Mouse (Mus musculus): ENCODE results near the gene Pign. TPM values are rescaled to one million over a fixed set of nuclear protein-coding genes. Genes with fewer than 3 reads are reported as not detected.

Pign gene
- 47.8 and 57.1 TPM in 2 replicates for polyA plus RNA-seq (2012; rRNA removed)

- no peaks in the 10 kb centered on the region for H3K36me3 ChIP-seq (ENCODE audit: control insufficient read depth, insufficient read depth, low read length)
- no peaks in the 10 kb centered on the region for H3K4me1 ChIP-seq (ENCODE audit: control insufficient read depth, insufficient read depth, low read length)
- no peak for TF ChIP-seq CTCF (IDR thresholded peaks at IDR 0.05; ENCODE audit: control insufficient read depth, insufficient read depth, insufficient replicate concordance, low read depth, low read length)
- peak; percentile 91 for TF ChIP-seq POLR2A (IDR thresholded peaks at IDR 0.05; ENCODE audit: control insufficient read depth, low read depth, low read length)
- H3K27me3 ChIP-seq (ENCODE audit: control insufficient read depth, insufficient read depth, low read length): no peaks in the 10 kb centered on the region
- peak within 1 kb of the TSS; percentile 97 for H3K4me3 ChIP-seq (ENCODE audit: control insufficient read depth, low read depth, low read length)
- H3K27ac ChIP-seq (ENCODE audit: control insufficient read depth, insufficient read depth, low read depth, low read length): peak within 1 kb of the TSS; percentile 89
Measured at GRCm38 (mm10) chr1:105663171-105663961, at the start of gene Pign, which contains the start of gene Relch. Gene Pign, minus strand, starts transcription at chr1:105663677. Gene Relch, plus strand, starts transcription at chr1:105663861.

GRCm38 (mm10) chr1:105712822-105713221 lies 49.3 kb upstream of the Pign start:
- no peak for TF ChIP-seq POLR2A (IDR thresholded peaks at IDR 0.05; ENCODE audit: control insufficient read depth, low read depth, low read length)
- no peak for TF ChIP-seq CTCF (IDR thresholded peaks at IDR 0.05; ENCODE audit: control insufficient read depth, insufficient read depth, insufficient replicate concordance, low read depth, low read length)
- Histone ChIP-seq H3K4me3 (ENCODE audit: control insufficient read depth, low read depth, low read length) (no peak overlapping the region), H3K4me1 (ENCODE audit: control insufficient read depth, insufficient read depth, low read length) (no peaks in the 10 kb centered on the region), H3K27ac (ENCODE audit: control insufficient read depth, insufficient read depth, low read depth, low read length) (no peak overlapping the region), H3K27me3 (ENCODE audit: control insufficient read depth, insufficient read depth, low read length) (no peaks in the 10 kb centered on the region), H3K36me3 (ENCODE audit: control insufficient read depth, insufficient read depth, low read length) (peaks cover 2% of the 10 kb centered on the region; the same call in 1 of the 2 replicates)

DNA sequence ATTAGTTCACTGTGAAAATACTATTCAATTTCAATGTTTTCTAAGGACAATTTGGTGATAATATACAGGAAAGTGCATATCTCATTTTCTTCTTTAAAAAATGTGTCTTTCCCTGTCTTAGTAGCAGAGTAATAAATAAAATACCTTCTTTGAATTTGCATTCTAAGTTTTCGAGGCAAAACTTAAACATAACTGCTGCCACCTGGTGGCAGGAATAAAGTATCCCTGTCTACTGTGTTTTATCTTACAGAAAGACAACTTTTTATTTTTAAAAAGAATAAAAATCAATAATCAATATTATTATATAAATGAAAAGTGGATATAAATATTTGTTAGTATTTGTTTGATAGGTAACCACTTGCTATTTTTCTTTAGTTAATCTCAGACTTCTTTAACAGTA lies 47.8 kb upstream of the Pign start:
- Histone ChIP-seq H3K27me3 (ENCODE audit: control insufficient read depth, insufficient read depth, low read length) (no peaks in the 10 kb centered on the region), H3K4me1 (ENCODE audit: control insufficient read depth, insufficient read depth, low read length) (no peaks in the 10 kb centered on the region), H3K4me3 (ENCODE audit: control insufficient read depth, low read depth, low read length) (no peak overlapping the region), H3K27ac (ENCODE audit: control insufficient read depth, insufficient read depth, low read depth, low read length) (no peak overlapping the region), H3K36me3 (ENCODE audit: control insufficient read depth, insufficient read depth, low read length) (peaks cover 2% of the 10 kb centered on the region; the same call in 1 of the 2 replicates)
- TF ChIP-seq POLR2A (IDR thresholded peaks at IDR 0.05; ENCODE audit: control insufficient read depth, low read depth, low read length) (no peak), CTCF (IDR thresholded peaks at IDR 0.05; ENCODE audit: control insufficient read depth, insufficient read depth, insufficient replicate concordance, low read depth, low read length) (no peak)

DNA sequence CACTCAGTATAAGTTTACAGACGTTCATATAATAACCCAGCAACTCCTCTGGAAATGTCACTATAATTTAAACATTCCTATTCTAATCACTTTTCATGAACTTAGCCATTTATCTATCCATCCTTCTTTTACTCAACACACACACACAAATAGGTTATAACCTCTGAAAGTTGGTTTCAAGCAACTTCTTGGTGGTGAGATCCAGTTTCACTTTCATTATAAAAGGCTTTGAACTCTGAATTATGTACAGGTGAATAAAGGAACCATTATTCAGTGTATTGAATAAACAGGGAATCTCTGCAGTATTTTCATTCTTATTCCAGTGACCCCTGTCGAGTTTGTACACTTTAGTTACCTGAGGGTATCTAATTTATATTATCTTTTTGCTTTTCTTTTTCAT lies 45.9 kb upstream of the Pign start:
- Histone ChIP-seq H3K4me1 (ENCODE audit: control insufficient read depth, insufficient read depth, low read length) (no peaks in the 10 kb centered on the region), H3K36me3 (ENCODE audit: control insufficient read depth, insufficient read depth, low read length) (peaks cover 2% of the 10 kb centered on the region; the same call in 1 of the 2 replicates), H3K27ac (ENCODE audit: control insufficient read depth, insufficient read depth, low read depth, low read length) (no peak overlapping the region), H3K27me3 (ENCODE audit: control insufficient read depth, insufficient read depth, low read length) (no peaks in the 10 kb centered on the region), H3K4me3 (ENCODE audit: control insufficient read depth, low read depth, low read length) (no peak overlapping the region)
- TF ChIP-seq POLR2A (IDR thresholded peaks at IDR 0.05; ENCODE audit: control insufficient read depth, low read depth, low read length) (no peak), CTCF (IDR thresholded peaks at IDR 0.05; ENCODE audit: control insufficient read depth, insufficient read depth, insufficient replicate concordance, low read depth, low read length) (no peak)

DNA sequence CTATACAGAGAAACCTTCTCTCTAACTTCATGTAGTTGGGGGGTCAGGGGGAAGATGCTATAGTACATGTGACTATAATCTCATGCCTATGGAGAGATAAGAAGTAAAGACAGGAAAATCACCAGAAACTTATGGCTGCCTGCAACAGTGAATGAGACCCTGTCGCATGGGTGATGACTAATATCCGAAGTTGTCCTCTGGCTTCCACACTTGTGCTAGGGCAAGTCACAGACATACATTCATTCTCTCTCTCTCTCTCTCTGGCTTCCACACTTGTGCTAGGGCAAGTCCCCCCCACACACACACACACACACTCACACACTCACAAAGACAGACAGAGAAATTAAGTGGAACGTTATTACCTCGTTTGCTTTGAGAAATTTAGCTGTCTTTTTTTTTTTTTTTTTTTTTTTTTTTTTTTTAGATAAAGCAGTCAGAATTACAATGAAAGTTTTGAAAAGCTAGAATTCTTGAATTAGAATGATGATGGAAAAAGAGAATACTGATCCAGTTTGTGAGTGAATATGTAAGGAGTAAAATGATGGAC lies 37.6 kb upstream of the Pign start:
- TF ChIP-seq POLR2A (IDR thresholded peaks at IDR 0.05; ENCODE audit: control insufficient read depth, low read depth, low read length) (no peak), CTCF (IDR thresholded peaks at IDR 0.05; ENCODE audit: control insufficient read depth, insufficient read depth, insufficient replicate concordance, low read depth, low read length) (no peak)
- Histone ChIP-seq H3K36me3 (ENCODE audit: control insufficient read depth, insufficient read depth, low read length) (peaks cover 1% of the 10 kb centered on the region; the same call in 1 of the 2 replicates), H3K4me3 (ENCODE audit: control insufficient read depth, low read depth, low read length) (no peak overlapping the region), H3K27ac (ENCODE audit: control insufficient read depth, insufficient read depth, low read depth, low read length) (no peak overlapping the region), H3K4me1 (ENCODE audit: control insufficient read depth, insufficient read depth, low read length) (no peaks in the 10 kb centered on the region), H3K27me3 (ENCODE audit: control insufficient read depth, insufficient read depth, low read length) (no peaks in the 10 kb centered on the region)

GRCm38 (mm10) chr1:105695581-105695980 lies 32.1 kb upstream of the Pign start:
- no peak for TF ChIP-seq CTCF (IDR thresholded peaks at IDR 0.05; ENCODE audit: control insufficient read depth, insufficient read depth, insufficient replicate concordance, low read depth, low read length)
- TF ChIP-seq POLR2A (IDR thresholded peaks at IDR 0.05; ENCODE audit: control insufficient read depth, low read depth, low read length): no peak
- Histone ChIP-seq H3K36me3 (ENCODE audit: control insufficient read depth, insufficient read depth, low read length) (no peaks in the 10 kb centered on the region; the same call in 1 of the 2 replicates), H3K4me1 (ENCODE audit: control insufficient read depth, insufficient read depth, low read length) (no peaks in the 10 kb centered on the region), H3K4me3 (ENCODE audit: control insufficient read depth, low read depth, low read length) (no peak overlapping the region), H3K27me3 (ENCODE audit: control insufficient read depth, insufficient read depth, low read length) (no peaks in the 10 kb centered on the region), H3K27ac (ENCODE audit: control insufficient read depth, insufficient read depth, low read depth, low read length) (no peak overlapping the region)

GRCm38 (mm10) chr1:105685501-105685900 lies 22.0 kb upstream of the Pign start:
- TF ChIP-seq CTCF (IDR thresholded peaks at IDR 0.05; ENCODE audit: control insufficient read depth, insufficient read depth, insufficient replicate concordance, low read depth, low read length) (no peak), POLR2A (IDR thresholded peaks at IDR 0.05; ENCODE audit: control insufficient read depth, low read depth, low read length) (no peak)
- H3K27ac ChIP-seq (ENCODE audit: control insufficient read depth, insufficient read depth, low read depth, low read length): no peak overlapping the region
- no peak overlapping the region for H3K4me3 ChIP-seq (ENCODE audit: control insufficient read depth, low read depth, low read length)
- no peaks in the 10 kb centered on the region for H3K4me1 ChIP-seq (ENCODE audit: control insufficient read depth, insufficient read depth, low read length)
- H3K27me3 ChIP-seq (ENCODE audit: control insufficient read depth, insufficient read depth, low read length): no peaks in the 10 kb centered on the region
- no peaks in the 10 kb centered on the region for H3K36me3 ChIP-seq (ENCODE audit: control insufficient read depth, insufficient read depth, low read length)

All from testis, adult 2 months (tissue).